In the genomic region with DNA sequence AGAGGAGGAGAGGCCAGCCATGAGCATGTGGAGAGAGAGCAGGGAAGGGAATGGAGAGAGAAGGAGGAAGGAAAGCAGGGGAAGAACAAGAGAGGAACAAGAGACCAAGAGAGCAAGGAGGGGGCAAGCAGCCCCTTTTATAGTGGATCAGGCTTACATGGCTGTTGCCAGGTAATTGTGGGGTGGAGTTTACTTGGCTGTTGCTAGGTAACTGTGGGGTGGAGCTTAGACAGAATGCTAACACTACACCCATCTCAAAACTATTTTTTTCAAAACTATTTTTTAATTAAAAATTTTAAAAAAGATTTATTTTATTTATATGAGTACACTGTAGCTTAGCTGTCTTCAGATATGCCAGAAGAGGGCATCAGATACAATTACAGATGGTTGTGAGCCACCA, we compare ENCODE assay signal across 16 mouse cellular contexts.
"Had no signal": no experiment of that assay in that cellular context is flagged by ENCODE, and none has a peak within 500 bp of the region (broad histone marks: within the 10 kb centered on the region; RNA-seq: fewer than 3 reads in every experiment).

No protein-coding gene starts in this region.

- H3K4me3 ChIP-seq: lung, embryonic 15.5 days; megakaryocyte, embryonic 14.5 days; midbrain, embryonic 13.5 days; midbrain, embryonic 15.5 days; neural tube, embryonic 12.5 days; stomach, embryonic 15.5 days had no signal

- H3K36me3 ChIP-seq: lung, embryonic 15.5 days; midbrain, embryonic 13.5 days; midbrain, embryonic 15.5 days; neural tube, embryonic 12.5 days; stomach, embryonic 15.5 days had no signal

- H3K9me3 ChIP-seq: lung, embryonic 15.5 days; megakaryocyte, embryonic 14.5 days; midbrain, embryonic 13.5 days; midbrain, embryonic 15.5 days; neural tube, embryonic 12.5 days; stomach, embryonic 15.5 days had no signal

- H3K27ac ChIP-seq: lung, embryonic 15.5 days; macrophage; midbrain, embryonic 13.5 days; midbrain, embryonic 15.5 days; neural tube, embryonic 12.5 days; stomach, embryonic 15.5 days; stomach, postnatal 0 days had no signal

- H3K9ac ChIP-seq: lung, embryonic 15.5 days; midbrain, embryonic 13.5 days; midbrain, embryonic 15.5 days; neural tube, embryonic 12.5 days; stomach, embryonic 15.5 days had no signal

- ATAC-seq: lung, postnatal 0 days; midbrain, embryonic 13.5 days; midbrain, embryonic 15.5 days had no signal

- H3K27me3 ChIP-seq: lung, embryonic 15.5 days; megakaryocyte, embryonic 14.5 days; midbrain, embryonic 13.5 days; midbrain, embryonic 15.5 days; neural tube, embryonic 12.5 days; stomach, embryonic 15.5 days had no signal

- H3K4me1 ChIP-seq: midbrain, embryonic 13.5 days; midbrain, embryonic 15.5 days; neural tube, embryonic 12.5 days; stomach, embryonic 15.5 days had no signal

- H3K4me2 ChIP-seq: lung, embryonic 15.5 days; midbrain, embryonic 11.5 days; midbrain, embryonic 13.5 days; midbrain, embryonic 15.5 days; neural tube, embryonic 12.5 days; stomach, embryonic 15.5 days had no signal

- DNase-seq: lung, adult 2 months; lung, postnatal 14 days; lung, postnatal 36 days; right cerebral cortex, postnatal 14 days; thymus, postnatal 14 days; thymus, postnatal 36 days had no signal
